Mouse (Mus musculus): Measurements from ENCODE around the gene Ssr1. TPM values are rescaled to one million over a fixed set of nuclear protein-coding genes. Genes with fewer than 3 reads are reported as not detected.

Gene Ssr1
- 27.9 and 28.3 TPM in 2 replicates for polyA plus RNA-seq (2012; ENCODE audit: low replicate concordance)

DNA sequence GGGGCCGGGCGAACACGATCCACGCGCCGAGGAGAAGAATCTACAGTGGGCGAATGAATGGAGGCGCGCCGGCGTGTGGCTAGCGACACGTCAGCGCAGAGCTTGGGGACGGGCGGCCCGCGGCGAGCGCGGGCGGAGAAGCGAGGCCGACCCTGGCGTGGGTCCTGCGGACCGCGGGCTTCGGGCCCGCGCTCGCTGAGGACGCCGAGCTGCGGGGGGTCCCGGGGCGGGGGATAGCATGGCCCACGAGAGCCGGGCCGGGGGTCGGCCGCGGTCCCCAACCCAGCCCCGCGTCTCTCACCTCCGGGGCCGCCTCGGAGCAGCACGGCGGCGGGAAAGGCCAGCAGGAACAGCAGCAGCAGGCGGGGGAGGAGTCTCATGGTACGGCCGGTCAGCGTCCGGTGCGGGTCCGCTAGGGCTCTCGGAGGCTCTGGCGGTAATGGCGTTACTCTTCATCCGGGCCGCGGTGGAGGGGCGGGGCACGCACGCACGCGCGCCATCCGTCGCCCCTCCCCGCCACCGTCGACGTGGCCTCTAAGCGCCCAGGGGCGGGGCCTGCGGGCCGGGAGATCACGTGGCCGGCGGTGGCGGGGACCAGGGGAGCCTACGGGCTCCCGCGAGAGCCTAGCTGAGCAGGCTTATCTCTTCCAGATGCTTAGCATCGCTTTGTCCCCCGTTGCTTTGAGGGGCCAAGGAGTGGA, at the start of gene Ssr1:
Gene Ssr1, minus strand, starts transcription at position 514 of the 701 bp plus-strand sequence.

DNA sequence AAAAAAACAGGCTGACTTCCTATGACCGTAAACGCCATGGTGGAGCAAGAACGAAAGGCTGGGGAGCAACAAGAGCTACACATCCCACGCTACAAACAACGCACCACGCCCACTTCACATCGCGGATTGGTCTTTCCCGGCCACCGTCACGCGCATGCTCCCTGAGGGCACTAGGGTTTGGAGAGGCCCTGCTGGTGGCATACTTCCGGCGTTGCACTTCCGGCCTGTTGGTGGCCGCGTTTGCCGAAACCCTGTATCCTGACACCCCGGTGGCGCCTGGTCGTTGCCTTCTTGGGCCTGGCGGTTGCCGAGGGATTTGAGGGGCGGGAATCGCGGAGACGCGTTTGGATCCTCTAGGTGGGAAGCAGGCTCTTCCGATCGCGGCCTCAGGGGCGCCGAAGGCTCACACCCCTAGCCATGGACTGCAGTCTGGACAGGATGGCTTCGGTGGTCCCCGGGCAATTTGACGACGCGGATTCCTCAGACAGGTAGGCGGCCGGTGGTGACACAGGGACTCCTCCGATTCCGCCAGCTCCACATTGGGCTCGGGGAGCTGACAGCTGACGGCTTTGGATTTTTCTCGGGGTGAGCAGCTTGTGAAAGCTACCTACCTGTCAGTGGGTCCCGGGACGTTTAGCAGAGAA, 43.1 kb upstream of the Ssr1 start, which contains the start of gene Cage1:
Gene Cage1, minus strand, starts transcription at position 26 of the 644 bp plus-strand sequence.

DNA sequence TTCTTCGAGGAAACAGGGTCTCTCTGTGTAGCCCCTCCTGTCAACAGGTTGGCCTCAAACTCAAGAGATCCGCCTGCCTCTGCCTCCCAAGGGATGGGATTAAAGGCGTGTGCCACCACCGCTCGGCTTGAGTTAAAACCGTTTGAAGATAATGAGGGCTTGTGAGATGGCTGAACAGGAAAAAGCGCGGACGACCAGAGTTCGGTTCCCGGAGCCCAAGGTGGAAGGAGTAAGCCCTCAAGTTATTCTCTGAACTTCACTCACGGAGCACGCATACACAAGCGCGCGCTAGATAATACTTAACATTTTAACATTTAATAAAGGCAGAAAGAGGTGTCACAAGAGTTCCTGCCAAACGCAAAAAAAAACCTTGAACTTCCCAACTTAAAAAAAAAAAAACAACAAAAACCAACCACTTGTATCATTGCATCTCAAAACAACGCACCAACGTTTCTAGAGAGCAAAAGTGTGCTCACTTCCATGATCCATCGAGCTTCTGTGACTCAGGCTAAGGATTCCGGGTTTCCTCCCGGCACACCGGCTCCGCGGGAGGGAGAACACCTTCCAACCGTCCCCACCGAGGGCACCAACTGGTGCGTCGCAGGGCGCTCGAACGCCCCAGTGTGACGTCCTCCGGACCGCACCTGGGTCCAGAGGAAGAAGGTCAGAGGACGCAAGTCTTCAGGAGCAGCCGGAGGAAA, 42.5 kb upstream of the Ssr1 start, which contains the start of gene Riok1:
Gene Riok1, plus strand, starts transcription at position 653 of the 701 bp plus-strand sequence.

Other genes with a start within 250 kb of the Ssr1 start
- 48.4 and 57.6 TPM in 2 replicates for gene Rreb1, start 215.8 kb downstream of the Ssr1 start, polyA plus RNA-seq (2012; ENCODE audit: low replicate concordance)
- 18.7 and 28.5 TPM in 2 replicates for gene Riok1, start 42.8 kb upstream of the Ssr1 start, polyA plus RNA-seq (2012; ENCODE audit: low replicate concordance)
- 0.41 and 0.52 TPM in 2 replicates for gene Cage1, start 42.9 kb upstream of the Ssr1 start, polyA plus RNA-seq (2012; ENCODE audit: low replicate concordance)
- gene Dsp, start 157.1 kb upstream of the Ssr1 start, polyA plus RNA-seq (2012; ENCODE audit: low replicate concordance) = 0.13 and 0.16 TPM in 2 replicates
- 59.9 and 60.5 TPM in 2 replicates for gene Snrnp48, start 210.7 kb upstream of the Ssr1 start, polyA plus RNA-seq (2012; ENCODE audit: low replicate concordance)

Data from hematopoietic multipotent progenitor cell, adult 10-12 weeks (in vitro differentiated cells).